Mouse (Mus musculus): ENCODE data around the gene Exoc5.

Gene Exoc5

DNA sequence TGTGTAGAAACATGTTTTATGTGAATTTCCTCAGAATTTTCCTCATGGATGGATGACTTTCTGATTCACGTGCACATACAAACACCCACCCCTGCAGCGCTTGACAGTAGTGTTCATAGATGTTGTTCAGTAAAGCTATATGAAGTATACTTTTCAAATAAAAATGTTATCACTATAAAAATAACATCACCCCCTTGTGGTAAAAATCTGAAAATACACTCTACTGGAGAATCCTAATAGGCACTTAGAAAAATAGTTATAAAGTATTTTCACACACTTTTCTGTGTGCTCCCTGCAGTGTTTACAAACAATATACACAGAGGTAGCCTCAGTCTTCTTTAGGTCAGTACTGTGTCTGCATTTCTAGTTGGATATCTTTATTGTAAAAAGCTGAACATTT is 58.5 kb downstream of the Exoc5 start:
- DNase-seq (ENCODE audit: extremely low spot score, low spot score): no peak

DNA sequence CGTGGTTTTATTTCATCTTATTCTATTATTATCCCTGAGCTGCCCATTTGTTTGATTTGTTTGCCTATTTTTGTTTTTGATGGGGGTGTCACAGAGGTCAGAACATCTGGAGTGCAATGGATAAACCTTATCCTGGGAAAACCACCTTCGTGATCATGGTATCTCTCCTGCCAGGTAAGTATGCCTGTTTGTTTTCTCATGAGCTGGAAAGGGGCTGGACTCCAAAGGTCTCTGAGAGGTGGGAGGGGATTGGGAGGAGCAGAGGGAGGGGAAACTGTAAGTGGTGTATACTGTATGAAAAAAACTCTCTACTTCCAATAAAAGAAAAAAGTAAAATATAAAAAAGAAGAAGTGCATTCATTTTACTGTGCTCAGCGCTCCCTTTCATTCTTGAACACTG is 64.8 kb downstream of the Exoc5 start:
- DNase-seq (ENCODE audit: extremely low spot score, low spot score): no peak

DNA sequence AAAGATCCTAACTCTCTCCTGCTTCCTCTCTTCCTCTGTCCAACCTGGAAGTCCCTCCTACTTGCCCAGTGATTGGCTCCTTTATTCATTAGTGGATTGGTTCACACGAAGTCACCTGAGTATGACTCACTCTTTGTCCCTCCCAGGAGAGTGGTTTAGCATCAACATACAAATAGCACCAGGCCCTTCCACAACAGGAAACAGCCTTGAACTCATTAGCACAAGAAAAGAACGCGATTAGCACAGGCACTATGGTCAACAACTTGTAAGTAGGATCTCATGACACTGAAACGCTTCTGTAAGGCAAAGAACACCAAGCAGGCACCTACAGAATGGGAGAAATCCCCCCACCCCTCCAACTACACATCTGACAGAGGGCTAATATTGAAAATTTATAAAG is 67.7 kb downstream of the Exoc5 start:
- no peak for DNase-seq (ENCODE audit: extremely low spot score, low spot score)

DNA sequence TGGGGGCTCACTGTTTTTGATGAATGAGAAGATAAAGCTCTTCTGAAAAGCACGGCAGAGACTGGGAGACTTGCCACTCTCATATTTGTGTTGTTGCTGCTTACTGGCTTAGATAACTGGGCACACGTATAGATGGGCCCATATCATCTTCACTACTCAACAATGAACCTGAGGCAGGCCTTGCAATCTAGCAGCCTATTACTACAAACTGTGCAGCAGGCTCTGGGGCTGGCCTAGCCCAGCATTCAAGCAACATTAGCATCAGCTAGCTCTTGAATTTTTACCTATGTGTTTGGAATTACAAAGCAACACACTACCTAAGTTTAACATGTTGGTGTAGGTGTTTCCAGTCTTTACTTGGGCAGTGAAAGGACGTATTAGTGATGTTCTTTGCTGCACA is 72.6 kb downstream of the Exoc5 start:
- no peak for DNase-seq (ENCODE audit: extremely low spot score, low spot score)

DNA sequence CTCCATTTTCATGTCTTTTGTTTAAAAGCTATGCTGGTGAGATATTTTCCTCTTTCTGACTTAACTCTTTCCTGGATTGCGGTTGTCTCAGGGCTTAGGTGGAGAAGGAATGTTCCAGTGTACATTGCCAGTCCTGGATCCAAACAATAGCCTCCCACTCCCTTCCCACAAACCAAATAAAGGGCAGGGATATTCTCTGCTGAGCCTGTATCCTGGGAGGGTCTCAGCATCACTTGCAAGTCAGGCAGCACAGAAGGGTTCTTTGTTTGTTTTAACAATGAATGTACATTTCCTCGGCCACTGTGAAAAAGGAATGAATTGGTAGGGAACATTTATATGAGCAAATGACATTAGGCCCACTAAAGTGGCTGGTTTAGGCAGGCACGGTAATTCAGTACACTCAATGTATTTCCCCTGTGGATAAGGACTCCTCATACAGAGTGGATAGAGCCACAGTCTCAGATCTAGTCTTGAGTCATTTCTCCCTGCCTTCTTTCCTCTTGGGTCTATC is 74.3 kb downstream of the Exoc5 start:
- DNase-seq (ENCODE audit: extremely low spot score, low spot score): no peak

DNA sequence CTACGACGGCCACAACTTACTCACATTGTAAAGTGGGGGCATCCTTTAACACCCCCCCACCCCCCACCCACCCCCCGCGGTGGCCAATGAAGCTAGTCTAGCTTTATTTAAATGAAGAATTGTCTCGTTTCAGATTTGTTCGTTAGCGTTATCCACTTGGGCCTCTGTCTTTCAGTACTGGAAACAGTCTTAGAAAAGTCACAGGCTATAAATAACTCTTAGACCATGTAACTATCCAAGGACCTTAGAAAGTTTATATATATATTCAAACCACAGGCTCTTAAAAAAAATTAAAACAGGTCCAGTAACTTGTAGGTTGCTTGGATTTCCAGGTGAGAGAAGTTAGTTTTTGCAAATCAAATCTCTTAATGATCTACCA is 75.3 kb downstream of the Exoc5 start:
- DNase-seq (ENCODE audit: extremely low spot score, low spot score): no peak

DNA sequence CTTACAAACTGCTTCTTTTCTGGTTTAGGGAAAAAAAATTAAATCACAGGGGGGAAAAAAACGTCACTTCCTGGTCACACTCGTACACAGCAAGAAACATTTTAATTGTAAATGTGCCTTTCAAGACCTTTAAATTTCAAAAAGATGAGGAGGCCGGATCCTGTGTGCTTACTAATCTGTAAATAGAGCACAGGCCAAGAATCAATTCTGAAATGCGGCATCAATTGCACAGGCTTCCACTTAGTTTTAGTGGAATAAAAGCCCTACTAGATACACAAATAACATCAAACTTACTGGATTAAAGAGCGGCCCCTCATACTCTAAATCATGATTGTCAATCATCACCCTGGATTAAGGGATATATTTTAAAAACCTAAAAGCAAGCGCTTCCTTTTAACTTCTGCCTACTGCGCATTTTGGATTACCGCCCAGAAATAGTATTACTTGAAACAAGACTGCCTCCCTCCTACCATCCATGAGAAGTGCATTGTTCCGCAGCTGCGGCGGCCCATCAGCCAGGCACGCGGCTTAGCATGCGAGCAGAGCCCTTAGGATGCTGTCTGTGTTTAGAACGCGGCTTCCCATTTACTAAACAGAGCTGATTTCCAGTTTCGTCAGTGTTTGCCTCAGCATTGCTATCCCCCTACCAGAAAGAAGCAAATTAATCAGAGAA is 75.8 kb downstream of the Exoc5 start:
- peak; percentile 58 for DNase-seq (ENCODE audit: extremely low spot score, low spot score)

DNA sequence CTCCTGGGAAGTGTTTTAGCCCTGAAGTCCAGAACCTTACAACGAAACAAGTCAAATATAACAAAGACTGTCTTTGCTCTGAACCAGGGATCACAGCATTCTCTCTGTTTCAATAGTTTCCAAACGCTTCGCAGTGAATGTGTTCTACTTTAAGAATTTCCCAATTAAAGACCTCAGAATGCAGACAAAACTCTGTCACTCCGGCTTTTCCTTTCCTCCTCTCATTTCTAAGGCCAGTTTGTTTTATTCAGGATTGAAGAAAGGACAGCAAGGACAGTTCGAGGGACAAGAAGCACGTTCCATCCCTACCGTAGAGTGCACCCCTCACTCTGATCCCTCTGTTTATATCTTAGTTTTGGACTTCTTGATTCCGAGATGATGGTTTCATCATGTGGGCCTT is 76.6 kb downstream of the Exoc5 start:
- no peak for DNase-seq (ENCODE audit: extremely low spot score, low spot score)

DNA sequence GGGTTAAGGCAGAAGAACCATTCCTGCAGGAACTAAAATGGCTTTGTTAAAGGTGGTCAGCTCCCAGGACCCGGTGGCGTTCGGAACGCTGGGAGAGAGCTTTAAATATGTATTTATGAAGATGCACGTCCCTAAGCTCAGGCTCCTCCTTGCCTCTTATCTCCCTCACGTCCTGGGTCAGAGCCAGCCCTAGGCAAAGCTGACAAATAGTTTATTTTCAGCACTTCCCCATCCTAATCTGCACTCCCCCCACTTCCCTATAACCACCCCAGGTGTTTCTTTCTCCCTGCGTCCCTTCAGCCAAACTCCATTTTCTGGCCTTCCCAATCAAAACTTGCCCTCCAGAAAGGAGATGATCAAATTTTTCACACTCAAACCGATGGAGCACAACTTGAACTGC is 80.2 kb downstream of the Exoc5 start:
- DNase-seq (ENCODE audit: extremely low spot score, low spot score): no peak

DNA sequence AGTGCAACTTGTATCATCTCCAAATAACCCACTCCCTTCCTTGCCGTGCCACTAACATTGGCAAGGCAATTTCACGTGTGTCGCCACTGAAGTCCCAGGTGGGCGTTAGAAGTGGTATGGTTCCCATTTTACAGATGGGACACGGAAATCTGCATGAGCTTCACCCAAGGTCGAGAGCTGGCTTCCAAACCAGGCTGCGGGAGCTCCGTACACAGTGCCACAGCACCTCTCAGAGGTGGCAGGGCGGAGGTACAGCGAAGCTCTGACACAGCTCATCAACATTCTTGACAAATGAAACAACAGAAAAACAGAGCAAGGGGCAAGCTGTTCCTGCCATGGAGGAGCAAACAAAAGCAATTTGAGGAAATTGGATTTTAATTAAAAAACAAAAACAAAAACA is 80.8 kb downstream of the Exoc5 start:
- DNase-seq (ENCODE audit: extremely low spot score, low spot score): no peak

DNA sequence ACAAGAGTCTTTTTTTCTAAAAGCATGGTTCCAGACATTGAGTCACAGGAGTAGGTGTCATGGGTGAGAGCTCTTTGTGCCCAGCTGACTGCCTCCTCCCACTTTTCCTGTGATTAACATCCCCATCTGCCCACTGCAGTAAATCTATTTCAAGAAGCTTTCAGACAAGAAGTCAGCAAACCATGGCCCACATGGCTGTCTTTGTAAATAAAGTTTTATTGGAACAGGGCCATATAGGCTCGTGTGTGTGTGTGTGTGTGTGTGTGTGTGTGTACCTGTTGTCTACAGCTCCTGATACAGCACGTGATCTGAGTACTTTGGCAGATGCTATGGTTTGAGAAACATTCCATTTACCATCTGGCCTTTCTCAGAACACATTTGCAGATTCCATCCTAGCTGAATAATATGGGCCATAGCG is 87.5 kb downstream of the Exoc5 start:
- no peak for DNase-seq (ENCODE audit: extremely low spot score, low spot score)

DNA sequence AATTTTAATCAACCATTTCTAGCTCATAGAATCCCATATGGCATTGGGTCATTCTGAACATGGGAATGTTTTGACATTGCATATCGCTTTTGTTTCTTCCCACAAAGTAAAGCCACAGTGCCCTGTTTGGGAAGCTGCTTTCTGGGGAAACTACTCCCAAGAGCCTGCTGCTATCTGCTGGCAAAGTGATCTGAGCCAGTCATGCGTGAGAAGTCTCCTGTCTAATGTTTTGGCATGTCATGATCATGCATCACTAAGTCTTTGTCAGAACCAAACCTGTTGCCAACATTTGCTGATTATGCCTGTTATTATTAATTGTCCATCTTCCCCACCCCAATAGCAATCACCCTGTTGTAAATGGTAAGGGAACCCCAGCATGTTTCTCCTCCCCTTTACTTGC is 94.9 kb downstream of the Exoc5 start:
- no peak for DNase-seq (ENCODE audit: extremely low spot score, low spot score)

DNA sequence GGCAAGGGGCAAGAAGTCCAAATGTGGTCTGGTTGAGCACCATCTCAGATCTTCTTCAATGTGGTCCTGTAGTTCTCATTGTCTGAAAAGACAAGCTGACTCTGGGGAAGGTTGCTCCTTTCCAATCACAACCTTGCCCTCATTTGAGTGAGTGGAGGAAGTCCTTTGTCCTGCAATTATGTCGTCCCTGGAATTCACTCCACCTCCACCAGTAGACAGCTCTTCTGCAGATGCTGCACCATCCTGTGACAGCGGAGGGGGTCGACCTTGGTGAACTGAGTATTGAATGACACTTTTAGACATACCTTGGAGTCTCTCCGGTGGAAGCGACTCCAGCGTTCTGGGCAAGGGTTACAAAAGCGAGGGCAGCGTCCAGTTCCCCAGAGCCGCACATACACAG is 97.8 kb downstream of the Exoc5 start:
- no peak for DNase-seq (ENCODE audit: extremely low spot score, low spot score)

All from neural tube, embryonic 10.5 days (tissue).